In the genomic region with DNA sequence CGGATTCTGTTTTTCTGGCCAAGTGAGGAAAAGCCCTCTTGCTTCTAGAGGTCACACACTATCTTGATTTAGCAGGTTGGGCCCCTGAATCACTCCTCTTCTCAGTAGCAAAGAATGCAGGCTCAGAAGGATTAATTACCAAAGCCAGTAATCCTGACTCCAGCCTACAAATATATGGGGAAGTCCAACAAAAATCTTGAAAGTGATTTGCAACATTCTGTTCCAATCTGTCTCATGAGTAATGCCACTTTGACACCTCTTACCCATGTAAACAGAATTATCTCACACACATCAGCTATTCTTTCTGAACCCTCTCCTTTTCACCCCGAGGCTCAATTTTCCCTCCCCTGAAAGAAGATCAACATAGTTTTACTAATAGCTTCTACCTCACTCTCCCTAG, we compare ENCODE assay signal across 24 mouse cellular contexts.
DNase-seq lines count a peak whose midpoint lies in the region; ATAC-seq and TF ChIP-seq lines count a peak whose summit lies in the region.
"Had no signal": no experiment of that assay in that cellular context is flagged by ENCODE, and none has a peak within 500 bp of the region (broad histone marks: within the 10 kb centered on the region; RNA-seq: fewer than 3 reads in every experiment).

No protein-coding gene starts in this region.

- no peak overlapping the region for H3K4me3 ChIP-seq in kidney, embryonic 14.5 days (ENCODE audit: low read length)
- no peak overlapping the region for H3K4me3 ChIP-seq in intestine, postnatal 0 days (ENCODE audit: low read depth, low read length)
- H3K4me3 ChIP-seq: forebrain, embryonic 15.5 days; heart, embryonic 10.5 days; liver, embryonic 13.5 days; midbrain, embryonic 13.5 days had no signal

- H3K36me3 ChIP-seq in kidney, embryonic 14.5 days (ENCODE audit: control insufficient read depth, insufficient read depth, low read length): no peaks in the 10 kb centered on the region
- no peaks in the 10 kb centered on the region for H3K36me3 ChIP-seq in intestine, postnatal 0 days (ENCODE audit: control insufficient read depth, insufficient read depth)
- H3K36me3 ChIP-seq: forebrain, embryonic 15.5 days; heart, embryonic 10.5 days; liver, embryonic 13.5 days; midbrain, embryonic 13.5 days had no signal

- in situ Hi-C loops in Patski (cut with MboI; ENCODE audit: low pct_unique_long_range_greater_than_20kb): loop anchor here (10.0 kb wide), 3 partner anchors 161 to 551 kb away; no protein-coding TSS in a partner anchor

- POLR2A ChIA-PET in Patski (lab: Charles Lee): no interaction called here

- H3K9ac ChIP-seq in kidney, embryonic 14.5 days (ENCODE audit: low read depth, low read length): no peak overlapping the region
- no peak overlapping the region for H3K9ac ChIP-seq in intestine, postnatal 0 days (ENCODE audit: low read depth, low read length)
- H3K9ac ChIP-seq: forebrain, embryonic 15.5 days; liver, embryonic 13.5 days; midbrain, embryonic 13.5 days had no signal

- no peak overlapping the region for H3K4me2 ChIP-seq in kidney, embryonic 14.5 days (replicated peaks; ENCODE audit: low read depth, low read length)
- no peak overlapping the region for H3K4me2 ChIP-seq in intestine, postnatal 0 days (replicated peaks; ENCODE audit: low read depth)
- H3K4me2 ChIP-seq: forebrain, embryonic 15.5 days; liver, embryonic 13.5 days; midbrain, embryonic 13.5 days had no signal

- DNase-seq in kidney, postnatal 25 days: no peak
- DNase-seq in 3T3-L1 (ENCODE audit: low read depth, low spot score): peak; percentile 71
- DNase-seq in Patski (ENCODE audit: low read depth, low spot score): peak; percentile 86
- DNase-seq in fibroblast of lung, adult 2 months (ENCODE audit: low read depth): peak; percentile 23
- no peak for DNase-seq in layer of hippocampus, adult 8-10 months (ENCODE audit: low spot score in 2 of 2)
- DNase-seq in ovary, postnatal 14 days (ENCODE audit: low spot score): no peak
- DNase-seq: adrenal gland, adult 2 months; B cell, adult 2 months; cerebellum, adult 18-20 months; cerebellum, postnatal 14 days; kidney, postnatal 4 days; layer of hippocampus, adult 9-11 months; liver, embryonic 13.5 days; lung, adult 2 months; lung, postnatal 14 days; right cerebral cortex, postnatal 14 days; thymus, postnatal 25 days had no signal

- ATAC-seq in kidney, embryonic 14.5 days (ENCODE audit: low FRiP score, low TSS enrichment): peak; percentile 82
- peak; percentile 94 for ATAC-seq in Patski
- no peak for ATAC-seq in intestine, postnatal 0 days
- ATAC-seq: forebrain, embryonic 15.5 days; hindbrain, embryonic 16.5 days; intestine, embryonic 16.5 days; midbrain, embryonic 13.5 days had no signal

- CTCF ChIA-PET in Patski (lab: Charles Lee): no interaction called here

- TF ChIP-seq CTCF in Patski (IDR thresholded peaks at IDR 0.05): no peak
- TF ChIP-seq CTCF in intestine, postnatal 0 days (IDR thresholded peaks at IDR 0.05; ENCODE audit: low read depth): no peak

- H3K4me1 ChIP-seq in kidney, embryonic 14.5 days (ENCODE audit: control insufficient read depth, insufficient read depth, low read length): 0 out of 2 replicates have a peak, but pooled peaks cover 5% of the 10 kb centered on the region
- H3K4me1 ChIP-seq in intestine, postnatal 0 days (replicated peaks; ENCODE audit: control insufficient read depth, insufficient read depth, low read length): no peaks in the 10 kb centered on the region
- H3K4me1 ChIP-seq: forebrain, embryonic 15.5 days; liver, embryonic 13.5 days; midbrain, embryonic 13.5 days had no signal

- no peaks in the 10 kb centered on the region for H3K9me3 ChIP-seq in kidney, embryonic 14.5 days (ENCODE audit: control insufficient read depth, low read length)
- no peaks in the 10 kb centered on the region for H3K9me3 ChIP-seq in intestine, postnatal 0 days (ENCODE audit: control insufficient read depth)
- H3K9me3 ChIP-seq: forebrain, embryonic 15.5 days; heart, embryonic 10.5 days; liver, embryonic 13.5 days; midbrain, embryonic 13.5 days had no signal

- 3% methylated on average over 2 of the region's 2 CpGs for WGBS in kidney, embryonic 14.5 days
- 26% methylated on average over 2 of the region's 2 CpGs for WGBS in intestine, postnatal 0 days

- H3K27ac ChIP-seq in kidney, embryonic 14.5 days (ENCODE audit: low read depth, low read length): no peak overlapping the region
- no peak overlapping the region for H3K27ac ChIP-seq in intestine, postnatal 0 days (ENCODE audit: low read depth, low read length)
- H3K27ac ChIP-seq: forebrain, embryonic 15.5 days; heart, embryonic 10.5 days; liver, embryonic 13.5 days; midbrain, embryonic 13.5 days had no signal

- no peaks in the 10 kb centered on the region for H3K27me3 ChIP-seq in kidney, embryonic 14.5 days (ENCODE audit: control insufficient read depth, insufficient read depth, low read length)
- H3K27me3 ChIP-seq in Patski: no peaks in the 10 kb centered on the region
- no peaks in the 10 kb centered on the region for H3K27me3 ChIP-seq in intestine, postnatal 0 days (replicated peaks; ENCODE audit: control insufficient read depth, insufficient read depth, low read length)
- H3K27me3 ChIP-seq: forebrain, embryonic 15.5 days; liver, embryonic 13.5 days; midbrain, embryonic 13.5 days had no signal

Comparison
In these comparisons a context has a peak if more than half of its experiments do, and no peak if none do; other contexts are left out.
1. DNase-seq: peak in 3T3-L1 (single experiment), Patski (single experiment) and fibroblast of lung, adult 2 months (single experiment); none in kidney, postnatal 25 days (0 of 2), layer of hippocampus, adult 8-10 months (0 of 2) and ovary, postnatal 14 days (single experiment).